Mouse (Mus musculus) liver, postnatal 0 days (tissue): ENCODE measurements around the gene Rab27a.

Experiments
- CTCF ChIP-seq: sonication (generic); IDR thresholded peaks from 2 replicates; pipeline ENCODE4 v1.5.1; 2016; ENCODE audit warnings: antibody characterized with exemption, low read depth
- EP300 ChIP-seq: IDR thresholded peaks from 2 replicates; pipeline ENCODE4 v1.6.1; 2016; ENCODE audit warnings: antibody characterized with exemption, low read depth, mild to moderate bottlenecking

- TF ChIP-seq CTCF (no peak), EP300 (no peak)
Measured at GRCm38 (mm10) chr9:73005106-73005505, 39.5 kb upstream of the Rab27a start.
